24 mouse cellular contexts compared by ENCODE assay signal in the genomic region with DNA sequence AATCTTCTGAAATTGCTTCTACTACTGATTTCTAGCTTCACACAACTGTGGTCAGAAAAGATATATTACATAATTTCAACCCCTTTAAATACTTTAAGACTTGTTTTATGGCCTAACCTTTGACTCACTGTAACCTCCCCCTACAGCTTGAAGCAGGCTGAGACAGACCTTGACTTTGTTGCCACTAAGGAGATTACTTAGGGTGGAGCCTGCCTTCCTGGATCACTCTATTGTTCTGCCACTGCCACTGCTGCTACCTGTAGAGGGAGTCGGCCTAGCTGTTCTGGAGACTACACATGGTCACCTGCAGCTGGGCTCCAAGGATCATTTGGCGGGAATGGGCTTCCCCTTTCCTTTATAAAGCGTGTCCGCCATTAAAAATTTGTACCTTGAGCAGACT. TPM values are rescaled to one million over a fixed set of nuclear protein-coding genes. Genes with fewer than 3 reads are reported as not detected.
DNase-seq lines count a peak whose midpoint lies in the region; ATAC-seq and TF ChIP-seq lines count a peak whose summit lies in the region.
"Had no signal": no experiment of that assay in that cellular context is flagged by ENCODE, and none has a peak within 500 bp of the region (broad histone marks: within the 10 kb centered on the region; RNA-seq: fewer than 3 reads in every experiment).

No protein-coding gene starts in this region.

- WGBS in intestine, embryonic 15.5 days = 80% methylated on average over 4 of the region's 4 CpGs
- 69% methylated on average over 4 of the region's 4 CpGs for WGBS in small intestine, adult 2 months

- no peak overlapping the region for H3K9ac ChIP-seq in ES-E14 (ENCODE audit: insufficient read depth, low read depth, low read length, poor library complexity, severe bottlenecking)
- H3K9ac ChIP-seq in intestine, embryonic 15.5 days = no peak overlapping the region
- H3K9ac ChIP-seq: embryonic facial prominence, embryonic 15.5 days; forebrain, embryonic 12.5 days; forebrain, postnatal 0 days; heart, embryonic 12.5 days; hindbrain, embryonic 15.5 days had no signal

- H3K4me2 ChIP-seq in intestine, embryonic 15.5 days (replicated peaks) = no peak overlapping the region
- H3K4me2 ChIP-seq: embryonic facial prominence, embryonic 15.5 days; forebrain, embryonic 12.5 days; heart, embryonic 12.5 days; hindbrain, embryonic 15.5 days had no signal

- TF ChIP-seq CTCF in small intestine, adult 2 months (IDR thresholded peaks at IDR 0.05; ENCODE audit: extremely low read depth, insufficient read length, insufficient replicate concordance, low read depth, low read length) = peak; percentile 9; the same call in 1 of the 2 replicates

- no peaks in the 10 kb centered on the region for H3K9me3 ChIP-seq in ES-E14 (ENCODE audit: control insufficient read depth, insufficient read depth, low read depth, low read length)
- H3K9me3 ChIP-seq in intestine, embryonic 15.5 days = no peaks in the 10 kb centered on the region
- H3K9me3 ChIP-seq: embryonic facial prominence, embryonic 15.5 days; forebrain, embryonic 12.5 days; hindbrain, embryonic 10.5 days; hindbrain, embryonic 15.5 days had no signal

- no peak overlapping the region for H3K4me3 ChIP-seq in ES-E14 (ENCODE audit: insufficient read depth in 1 of 2, low read depth in 1 of 2, low read length in 2 of 2, poor library complexity in 1 of 2, severe bottlenecking in 1 of 2)
- H3K4me3 ChIP-seq in intestine, embryonic 15.5 days (replicated peaks) = no peak overlapping the region
- H3K4me3 ChIP-seq in small intestine, adult 2 months (ENCODE audit: low read depth, low read length) = no peak overlapping the region
- H3K4me3 ChIP-seq: embryonic facial prominence, embryonic 15.5 days; erythroblast, embryonic 14.5 days; forebrain, embryonic 12.5 days; heart, adult 2 months; heart, embryonic 12.5 days; hindbrain, embryonic 10.5 days; hindbrain, embryonic 15.5 days had no signal

- no peaks in the 10 kb centered on the region for H3K27me3 ChIP-seq in intestine, embryonic 15.5 days (replicated peaks)
- no peaks in the 10 kb centered on the region for H3K27me3 ChIP-seq in small intestine, adult 2 months (ENCODE audit: control insufficient read depth, insufficient read depth, low read length)
- H3K27me3 ChIP-seq: CH12.LX; embryonic facial prominence, embryonic 15.5 days; forebrain, embryonic 12.5 days; heart, embryonic 12.5 days; hindbrain, embryonic 15.5 days; Patski had no signal

- H3K36me3 ChIP-seq in ES-E14 (ENCODE audit: control insufficient read depth, insufficient read depth, low read length, poor library complexity, severe bottlenecking) = no peaks in the 10 kb centered on the region; the same call in 1 of the 2 replicates
- no peaks in the 10 kb centered on the region for H3K36me3 ChIP-seq in intestine, embryonic 15.5 days
- H3K36me3 ChIP-seq in small intestine, adult 2 months (ENCODE audit: control insufficient read depth, insufficient read depth, low read length) = no peaks in the 10 kb centered on the region
- H3K36me3 ChIP-seq: embryonic facial prominence, embryonic 15.5 days; forebrain, embryonic 12.5 days; heart, embryonic 12.5 days; hindbrain, embryonic 10.5 days; hindbrain, embryonic 15.5 days had no signal

- no peak for TF ChIP-seq POLR2A in small intestine, adult 2 months (IDR thresholded peaks at IDR 0.05; ENCODE audit: low read depth, low read length)

- DNase-seq in thymus, postnatal 25 days = peak; percentile 6
- DNase-seq in thymus, postnatal 10 days (ENCODE audit: low spot score in 2 of 2) = no peak
- peak; percentile 27 for DNase-seq in ES-E14 (ENCODE audit: low read depth, low spot score)
- DNase-seq in left cerebral cortex, adult 8-10 months (ENCODE audit: low spot score in 2 of 2) = no peak
- no peak for DNase-seq in layer of hippocampus, postnatal 10 days (ENCODE audit: low spot score in 2 of 2)
- no peak for DNase-seq in heart, adult 9 months (ENCODE audit: low spot score in 2 of 2)
- DNase-seq: adrenal gland, postnatal 10 days; cerebellum, adult 11 months; cerebellum, adult 8-10 months; cerebellum, postnatal 14 days; embryo, embryonic 11 days; forebrain, postnatal 0 days; gastrocnemius, postnatal 14 days; heart, adult 2 months had no signal

- peak; percentile 69 for ATAC-seq in intestine, embryonic 15.5 days
- ATAC-seq: forebrain, postnatal 0 days; Patski had no signal

- peaks cover 2 to 3% of the 10 kb centered on the region in 2 experiments for H3K4me1 ChIP-seq in ES-E14 (ENCODE audit: control insufficient read depth in 2 of 2, insufficient read depth in 2 of 2, low read length in 2 of 2, poor library complexity in 1 of 2)
- H3K4me1 ChIP-seq in intestine, embryonic 15.5 days (replicated peaks) = no peaks in the 10 kb centered on the region
- peaks cover 5% of the 10 kb centered on the region; the same call in 1 of the 2 replicates for H3K4me1 ChIP-seq in small intestine, adult 2 months (ENCODE audit: control insufficient read depth, insufficient read depth, insufficient read length, low read length)
- H3K4me1 ChIP-seq: embryonic facial prominence, embryonic 15.5 days; forebrain, embryonic 12.5 days; heart, embryonic 12.5 days; hindbrain, embryonic 15.5 days had no signal

- in situ Hi-C loops in ES-E14 (cut with MboI; ENCODE audit: low sequenced_read_pairs in 2 of 2, unreplicated experiment in 2 of 2) = no loop called here

- no peak overlapping the region; the same call in 1 of the 2 replicates for H3K27ac ChIP-seq in ES-E14 (ENCODE audit: insufficient read depth, low read depth, low read length, poor library complexity, severe bottlenecking)
- no peak overlapping the region for H3K27ac ChIP-seq in intestine, embryonic 15.5 days
- no peak overlapping the region for H3K27ac ChIP-seq in small intestine, adult 2 months (ENCODE audit: insufficient read depth, low read depth, low read length)
- H3K27ac ChIP-seq: embryonic facial prominence, embryonic 15.5 days; forebrain, embryonic 12.5 days; heart, adult 2 months; hindbrain, embryonic 10.5 days; hindbrain, embryonic 15.5 days had no signal

TF ChIP-seq in ES-E14, 5 proteins besides CTCF, POLR2A, EP300 and RAD21:
- TF ChIP-seq ZNF384 (IDR thresholded peaks at IDR 0.05; ENCODE audit: low read depth, low read length) (no peak), CHD2 (IDR thresholded peaks at IDR 0.05; ENCODE audit: low read depth, low read length) (0 out of 2 replicates have a peak, but pooled peaks have one; percentile 11), MAFK (IDR thresholded peaks at IDR 0.05; ENCODE audit: insufficient read depth, low read depth, low read length) (no peak), ZC3H11A (IDR thresholded peaks at IDR 0.05; ENCODE audit: borderline replicate concordance, low read depth, low read length) (no peak)

RNA-seq across cellular contexts. Expression of gene Acp6, which starts 29.2 kb away (rescaled TPM):
- 152 and 242 TPM in 2 replicates for total RNA-seq in ES-E14 (2012; rRNA removed)
- 49.7 and 50.1 TPM in 2 replicates for polyA plus RNA-seq in intestine, embryonic 15.5 days (2015; fragmentation: Nextera tagmentation; extraction: Ambion mirVana)
- 22.2 and 48.4 TPM in 2 replicates for polyA plus RNA-seq in small intestine, adult 2 months (2012; rRNA removed)
- total RNA-seq in left cerebral cortex, adult 8-10 months (2022) = 10 to 100 TPM; 23.2 to 35.5 (median 27.6) TPM
- 10 to 100 TPM; 19.0 to 23.4 TPM for total RNA-seq in layer of hippocampus, postnatal 10 days (2021)

Comparison
In these comparisons a context has a peak if more than half of its experiments do, and no peak if none do; other contexts are left out.
1. DNase-seq: peak in thymus, postnatal 25 days (single experiment) and ES-E14 (single experiment); none in thymus, postnatal 10 days (0 of 2), left cerebral cortex, adult 8-10 months (0 of 2), layer of hippocampus, postnatal 10 days (0 of 2) and heart, adult 9 months (0 of 2).